Mouse (Mus musculus) thymus, adult 2 months (tissue): ENCODE results near the gene Mrc2. TPM values are rescaled to one million over a fixed set of nuclear protein-coding genes. Genes with fewer than 3 reads are reported as not detected.

Experiments used
- DNase-seq: peaks from one replicate; pipeline ENCODE4 v3.0.0; 2021
- H3K27ac ChIP-seq: fragments of 200-500 bp; 2 replicates; pipeline ENCODE4 v1.5.1; 2012; ENCODE audit warnings: low read length, control low read depth; ENCODE audit not compliant: control insufficient read depth, insufficient read depth
- H3K27me3 ChIP-seq: fragments of 200-500 bp; 2 replicates; pipeline ENCODE4 v1.6.1; 2012; ENCODE audit warnings: mild to moderate bottlenecking, low read length, moderate library complexity, mixed read lengths; ENCODE audit not compliant: control insufficient read depth, insufficient read depth
- H3K36me3 ChIP-seq: fragments of 200-500 bp; 2 replicates; pipeline ENCODE4 v1.6.1; 2012; ENCODE audit warnings: mild to moderate bottlenecking, low read length, moderate library complexity; ENCODE audit not compliant: control insufficient read depth, insufficient read depth
- H3K4me1 ChIP-seq: fragments of 200-500 bp; replicated peaks from 2 replicates; pipeline ENCODE4 v1.6.1; 2012; ENCODE audit warnings: low read length; ENCODE audit not compliant: control insufficient read depth, insufficient read depth
- H3K4me3 ChIP-seq: fragments of 200-500 bp; 2 replicates; pipeline ENCODE4 v1.5.1; 2012; ENCODE audit warnings: mild to moderate bottlenecking, low read length, control low read depth, moderate library complexity; ENCODE audit not compliant: control insufficient read depth, insufficient read depth
- CTCF ChIP-seq: fragments of 200-500 bp; IDR thresholded peaks from 2 replicates; pipeline ENCODE4 v1.5.1; 2012; ENCODE audit warnings: mild to moderate bottlenecking, control low read depth, low read length, moderate library complexity, borderline replicate concordance; ENCODE audit not compliant: control insufficient read depth, poor library complexity, insufficient read depth; ENCODE audit errors: extremely low read depth
- POLR2A ChIP-seq: fragments of 200-500 bp; IDR thresholded peaks from 2 replicates; pipeline ENCODE4 v1.6.1; 2012; ENCODE audit warnings: mild to moderate bottlenecking, low read length, control low read depth, moderate library complexity; ENCODE audit not compliant: control insufficient read depth, poor library complexity, insufficient read depth; ENCODE audit errors: extremely low read depth
- WGBS: fragments of 180-500 bp; shearing (Covaris S2); methylation state at CpG from one replicate; pipeline ENCODE4 v1.1.7; 2018; 5-methylcytosine and 5-hydroxymethylcytosine counted together
- polyA plus RNA-seq: library from polyadenylated mRNA; depleted of rRNA; stranded (reverse); fragments of >200 nt; gene quantifications from 2 replicates; pipeline ENCODE4 v1.2.3, GENCODE M21; 2012

Mrc2 gene
- polyA plus RNA-seq, 1 experiment, result 4.6 TPM

- H3K27ac ChIP-seq, result no peak overlapping the region
- no peak for TF ChIP-seq POLR2A
- no peak for TF ChIP-seq CTCF
- no peaks in the 10 kb centered on the region for H3K4me1 ChIP-seq
- no peaks in the 10 kb centered on the region for H3K27me3 ChIP-seq
- 87% methylated on average over 9 of the region's 9 CpGs for WGBS
- H3K4me3 ChIP-seq, result no peak overlapping the region
- DNase-seq, result no peak
- no peaks in the 10 kb centered on the region for H3K36me3 ChIP-seq
Measured at GRCm38 (mm10) chr11:105329962-105330361, 37.5 kb downstream of the Mrc2 start.

GRCm38 (mm10) chr11:105331129-105331528, 38.7 kb downstream of the Mrc2 start:
- no peaks in the 10 kb centered on the region for H3K36me3 ChIP-seq
- WGBS, result 73% methylated on average over 3 of the region's 3 CpGs
- no peak overlapping the region for H3K27ac ChIP-seq
- no peak for TF ChIP-seq POLR2A
- TF ChIP-seq CTCF, result no peak
- no peak for DNase-seq
- H3K4me3 ChIP-seq, result no peak overlapping the region
- no peaks in the 10 kb centered on the region for H3K4me1 ChIP-seq
- no peaks in the 10 kb centered on the region for H3K27me3 ChIP-seq

GRCm38 (mm10) chr11:105331732-105332131, 39.3 kb downstream of the Mrc2 start:
- no peak for DNase-seq
- H3K36me3 ChIP-seq, result no peaks in the 10 kb centered on the region
- no peaks in the 10 kb centered on the region for H3K27me3 ChIP-seq
- TF ChIP-seq POLR2A, result no peak
- no peak for TF ChIP-seq CTCF
- H3K27ac ChIP-seq, result no peak overlapping the region
- WGBS, result 68% methylated on average over 10 of the region's 10 CpGs
- H3K4me1 ChIP-seq, result no peaks in the 10 kb centered on the region
- H3K4me3 ChIP-seq, result no peak overlapping the region

- Histone ChIP-seq H3K27me3 (no peaks in the 10 kb centered on the region), H3K36me3 (no peaks in the 10 kb centered on the region), H3K4me1 (no peaks in the 10 kb centered on the region), H3K27ac (no peak overlapping the region), H3K4me3 (no peak overlapping the region)
- 76% methylated on average over 8 of the region's 8 CpGs for WGBS
- peak; percentile 14 for DNase-seq
- no peak for TF ChIP-seq POLR2A
Measured at GRCm38 (mm10) chr11:105332468-105332867, 40.0 kb downstream of the Mrc2 start.

- no peaks in the 10 kb centered on the region for H3K4me1 ChIP-seq
- no peaks in the 10 kb centered on the region for H3K36me3 ChIP-seq
- no peak for DNase-seq
- H3K27me3 ChIP-seq, result no peaks in the 10 kb centered on the region
- no peak overlapping the region for H3K27ac ChIP-seq
- no peak for TF ChIP-seq POLR2A
- 87% methylated on average over 8 of the region's 8 CpGs for WGBS
- H3K4me3 ChIP-seq, result no peak overlapping the region
Measured at GRCm38 (mm10) chr11:105333867-105334670, 41.6 kb downstream of the Mrc2 start.

- no peaks in the 10 kb centered on the region for H3K4me1 ChIP-seq
- no peaks in the 10 kb centered on the region for H3K27me3 ChIP-seq
- DNase-seq, result no peak
- TF ChIP-seq CTCF, result no peak
- TF ChIP-seq POLR2A, result no peak
- WGBS, result 91% methylated on average over 12 of the region's 12 CpGs
- no peak overlapping the region for H3K4me3 ChIP-seq
- no peaks in the 10 kb centered on the region for H3K36me3 ChIP-seq
- H3K27ac ChIP-seq, result no peak overlapping the region
Measured at GRCm38 (mm10) chr11:105338596-105339390, 46.4 kb downstream of the Mrc2 start.
